ENCODE assay signal across 9 mouse cellular contexts in genomic region chr1:182340281-182340680, GRCm38 (mm10). TPM values are rescaled to one million over a fixed set of nuclear protein-coding genes. Genes with fewer than 3 reads are reported as not detected.
DNase-seq lines count a peak whose midpoint lies in the region; ATAC-seq and TF ChIP-seq lines count a peak whose summit lies in the region.
"Had no signal": no experiment of that assay in that cellular context is flagged by ENCODE, and none has a peak within 500 bp of the region (broad histone marks: within the 10 kb centered on the region; RNA-seq: fewer than 3 reads in every experiment).

No protein-coding gene starts in this region.

- no peak for DNase-seq in heart, postnatal 0 days (ENCODE audit: low spot score)
- DNase-seq in heart, adult 8-10 months (ENCODE audit: low spot score), result no peak
- no peak for DNase-seq in G1E (ENCODE audit: low spot score)
- DNase-seq in hindbrain, embryonic 10.5 days (ENCODE audit: low spot score), result no peak
- DNase-seq in midbrain, embryonic 11.5 days (ENCODE audit: low spot score, missing footprints), result no peak
- no peak for DNase-seq in right cerebral cortex, postnatal 14 days
- no peak for DNase-seq in cerebellum, postnatal 25 days
- DNase-seq in thymus, postnatal 4 days, result no peak
- DNase-seq: lung, postnatal 14 days had no signal

- H3K9ac ChIP-seq in heart, postnatal 0 days (replicated peaks; ENCODE audit: low read depth, low read length), result peak overlapping the region; percentile 98
- peak overlapping the region; percentile 99 for H3K9ac ChIP-seq in midbrain, embryonic 11.5 days (ENCODE audit: low read length)

- WGBS in heart, postnatal 0 days, result 26% methylated on average over 7 of the region's 7 CpGs
- WGBS in hindbrain, embryonic 10.5 days, result 44% methylated on average over 7 of the region's 7 CpGs
- 49% methylated on average over 7 of the region's 7 CpGs for WGBS in midbrain, embryonic 11.5 days

- TF ChIP-seq EP300 in heart, postnatal 0 days (IDR thresholded peaks at IDR 0.05; ENCODE audit: low read depth), result no peak

- H3K9me3 ChIP-seq in heart, postnatal 0 days (replicated peaks; ENCODE audit: control insufficient read depth, low read length), result no peaks in the 10 kb centered on the region
- no peaks in the 10 kb centered on the region for H3K9me3 ChIP-seq in G1E (replicated peaks)
- H3K9me3 ChIP-seq in hindbrain, embryonic 10.5 days, result no peaks in the 10 kb centered on the region
- H3K9me3 ChIP-seq in midbrain, embryonic 11.5 days (ENCODE audit: control insufficient read depth, low read length), result no peaks in the 10 kb centered on the region

- H3K4me1 ChIP-seq in heart, postnatal 0 days (ENCODE audit: control insufficient read depth, insufficient read depth), result peaks cover 13% of the 10 kb centered on the region; the same call in 1 of the 2 replicates
- peaks cover 30% of the 10 kb centered on the region for H3K4me1 ChIP-seq in G1E (ENCODE audit: insufficient read depth, low read depth, low read length)
- peaks cover 26% of the 10 kb centered on the region for H3K4me1 ChIP-seq in hindbrain, embryonic 10.5 days (replicated peaks)
- peaks cover 13% of the 10 kb centered on the region for H3K4me1 ChIP-seq in midbrain, embryonic 11.5 days (ENCODE audit: control insufficient read depth, insufficient read depth, low read length)

- no peaks in the 10 kb centered on the region for H3K27me3 ChIP-seq in heart, postnatal 0 days (ENCODE audit: control insufficient read depth, insufficient read depth, low read length)
- H3K27me3 ChIP-seq in G1E (ENCODE audit: insufficient read depth, low read length), result no peaks in the 10 kb centered on the region; the same call in 1 of the 2 replicates
- no peaks in the 10 kb centered on the region for H3K27me3 ChIP-seq in hindbrain, embryonic 10.5 days (ENCODE audit: insufficient read depth, poor library complexity, severe bottlenecking)
- H3K27me3 ChIP-seq in midbrain, embryonic 11.5 days (ENCODE audit: control insufficient read depth, insufficient read depth, low read length), result no peaks in the 10 kb centered on the region

- peak overlapping the region; percentile 100 for H3K4me3 ChIP-seq in heart, postnatal 0 days (ENCODE audit: low read depth, low read length)
- H3K4me3 ChIP-seq in G1E (ENCODE audit: low read depth, low read length), result peak overlapping the region; percentile 99
- H3K4me3 ChIP-seq in hindbrain, embryonic 10.5 days, result peak overlapping the region; percentile 100
- H3K4me3 ChIP-seq in midbrain, embryonic 11.5 days (ENCODE audit: low read depth, low read length), result peak overlapping the region; percentile 89

- TF ChIP-seq CTCF in heart, postnatal 0 days (IDR thresholded peaks at IDR 0.05; ENCODE audit: low read depth), result no peak
- TF ChIP-seq CTCF in G1E (IDR thresholded peaks at IDR 0.05; ENCODE audit: low read depth, low read length), result no peak

- no peak for ATAC-seq in heart, postnatal 0 days (ENCODE audit: insufficient read depth, low read depth)
- no peak for ATAC-seq in G1E (ENCODE audit: extremely low read depth, insufficient number of reproducible peaks, low FRiP score, poor library complexity, severe bottlenecking)
- ATAC-seq in midbrain, embryonic 11.5 days (ENCODE audit: low FRiP score), result no peak

- no peak overlapping the region for H3K27ac ChIP-seq in heart, postnatal 0 days (ENCODE audit: low read depth)
- H3K27ac ChIP-seq in hindbrain, embryonic 10.5 days, result peak overlapping the region; percentile 98
- H3K27ac ChIP-seq in midbrain, embryonic 11.5 days (ENCODE audit: low read depth, low read length), result no peak overlapping the region

- H3K4me2 ChIP-seq in heart, postnatal 0 days (ENCODE audit: low read depth, low read length), result peak overlapping the region; percentile 100
- H3K4me2 ChIP-seq in midbrain, embryonic 11.5 days, result peak overlapping the region; percentile 78

- no peaks in the 10 kb centered on the region for H3K36me3 ChIP-seq in heart, postnatal 0 days (replicated peaks; ENCODE audit: control insufficient read depth, insufficient read depth, low read length)
- H3K36me3 ChIP-seq in G1E (replicated peaks), result peaks cover 24% of the 10 kb centered on the region
- peaks cover 12% of the 10 kb centered on the region for H3K36me3 ChIP-seq in hindbrain, embryonic 10.5 days
- no peaks in the 10 kb centered on the region for H3K36me3 ChIP-seq in midbrain, embryonic 11.5 days (ENCODE audit: control insufficient read depth, insufficient read depth, low read length)

RNA-seq across cellular contexts. Expression of gene Fbxo28, which starts 1.1 kb away (rescaled TPM):
- 12.2 and 27.9 TPM in 2 replicates for total RNA-seq in heart, postnatal 0 days (2014; rRNA removed; ENCODE audit: low replicate concordance)
- 7.2 and 7.7 TPM in 2 replicates for polyA plus RNA-seq in heart, postnatal 0 days (2015; fragmentation: Nextera tagmentation; extraction: Ambion mirVana)
- 10 to 100 TPM; 19.8 to 23.8 (median 21.8) TPM for total RNA-seq in heart, adult 8-10 months (2022)
- total RNA-seq in G1E (2014; fragmentation: Nextera tagmentation) (18.0 and 23.9 TPM in 2 replicates), G1E (2017) (26.5 and 29.1 TPM in 2 replicates)
- polyA plus RNA-seq in G1E (2012), result 27.5 and 44.2 TPM in 2 replicates
- polyA plus RNA-seq in hindbrain, embryonic 10.5 days (2016; fragmentation: Nextera tagmentation; extraction: Ambion mirVana), result 20.0 and 23.5 TPM in 2 replicates
- 29.7 and 32.1 TPM in 2 replicates for polyA plus RNA-seq in midbrain, embryonic 11.5 days (2014; fragmentation: Nextera tagmentation; extraction: Ambion mirVana)

RNA-seq across cellular contexts. Expression of gene Degs1, which starts 57.7 kb away (rescaled TPM):
- 214 and 218 TPM in 2 replicates for total RNA-seq in heart, postnatal 0 days (2014; rRNA removed; ENCODE audit: low replicate concordance)
- 188 and 190 TPM in 2 replicates for polyA plus RNA-seq in heart, postnatal 0 days (2015; fragmentation: Nextera tagmentation; extraction: Ambion mirVana)
- total RNA-seq in heart, adult 8-10 months (2022), result 10 to 100 TPM; 56.1 to 62.6 (median 60.4) TPM
- total RNA-seq in G1E (2014; fragmentation: Nextera tagmentation) (75.6 and 86.3 TPM in 2 replicates), G1E (2017) (59.1 and 65.5 TPM in 2 replicates)
- 19.2 and 21.3 TPM in 2 replicates for polyA plus RNA-seq in G1E (2012)
- 67.7 and 76.4 TPM in 2 replicates for polyA plus RNA-seq in hindbrain, embryonic 10.5 days (2016; fragmentation: Nextera tagmentation; extraction: Ambion mirVana)
- 68.5 and 76.2 TPM in 2 replicates for polyA plus RNA-seq in midbrain, embryonic 11.5 days (2014; fragmentation: Nextera tagmentation; extraction: Ambion mirVana)
